Mouse (Mus musculus) myocyte (in vitro differentiated cells): ENCODE measurements at regions not wholly inside any gene's neighbourhood (a gene's known extent, or its start where the extent isn't known, plus 50 kb on each side); places are given as distances from the start of the nearest gene placed in this dataset.

Experiments
- H3K27me3 ChIP-seq: one replicate; pipeline ENCODE4 v1.6.1; 2011; ENCODE audit not compliant: control insufficient read depth, insufficient read depth, insufficient read length
- H3K36me3 ChIP-seq: one replicate; pipeline ENCODE4 v1.6.1; 2011; ENCODE audit not compliant: control insufficient read depth, insufficient read depth
- H3K4me2 ChIP-seq: one replicate; pipeline ENCODE4 v1.6.1; 2011; ENCODE audit warnings: low read depth, control low read depth
- H3K4me3 ChIP-seq: one replicate; pipeline ENCODE4 v1.5.1; 2011; ENCODE audit warnings: mild to moderate bottlenecking, control low read depth, moderate library complexity
- H3K79me2 ChIP-seq: one replicate; pipeline ENCODE4 v1.6.1; 2011; ENCODE audit not compliant: control insufficient read depth, insufficient read depth
- H3ac ChIP-seq: one replicate; pipeline ENCODE4 v1.6.1; 2011; ENCODE audit not compliant: control insufficient read depth, insufficient read length
- CEBPB ChIP-seq: IDR thresholded peaks from 2 replicates; pipeline ENCODE4 v1.6.1; 2011; ENCODE audit warnings: mild to moderate bottlenecking, moderate library complexity; ENCODE audit not compliant: poor library complexity, insufficient read depth, severe bottlenecking
- E2F4 ChIP-seq: IDR thresholded peaks from one replicate; pipeline ENCODE4 v1.6.1; 2011; ENCODE audit warnings: mild to moderate bottlenecking, control low read depth, moderate library complexity; ENCODE audit not compliant: insufficient read depth
- MAX ChIP-seq: IDR thresholded peaks from one replicate; pipeline ENCODE4 v1.6.1; 2011; ENCODE audit warnings: low read depth, mild to moderate bottlenecking, control low read depth
- MYOD1 ChIP-seq, 3 experiments: IDR thresholded peaks; one replicate each; pipeline ENCODE4 v1.6.1; 2011; ENCODE audit warnings: control low read depth in 2 of 3, low read depth in 2 of 3, mild to moderate bottlenecking in 2 of 3, moderate library complexity in 1 of 3; ENCODE audit not compliant: insufficient read length in 2 of 3, control insufficient read depth in 1 of 3
- MYOG ChIP-seq, 3 experiments: IDR thresholded peaks; one replicate each; pipeline ENCODE4 v1.6.1; 2011; ENCODE audit warnings: control low read depth in 2 of 3, low read depth in 2 of 3, mild to moderate bottlenecking in 2 of 3; ENCODE audit not compliant: insufficient read length in 2 of 3, control insufficient read depth in 1 of 3, insufficient read depth in 1 of 3
- POLR2A ChIP-seq: IDR thresholded peaks from one replicate; pipeline ENCODE4 v1.6.1; 2011; ENCODE audit warnings: low read depth, mild to moderate bottlenecking, control low read depth, moderate library complexity; ENCODE audit not compliant: insufficient read length
- POLR2AphosphoS2 ChIP-seq: IDR thresholded peaks from one replicate; pipeline ENCODE4 v1.6.1; 2011; ENCODE audit warnings: low read depth, control low read depth; ENCODE audit not compliant: insufficient read length
- REST ChIP-seq: IDR thresholded peaks from one replicate; pipeline ENCODE4 v1.6.1; 2011; ENCODE audit warnings: mild to moderate bottlenecking, control low read depth, moderate library complexity; ENCODE audit not compliant: insufficient read depth, insufficient read length
- SRF ChIP-seq: IDR thresholded peaks from one replicate; pipeline ENCODE4 v1.6.1; 2011; ENCODE audit warnings: low read depth; ENCODE audit not compliant: control insufficient read depth, insufficient read length
- TCF12 ChIP-seq: IDR thresholded peaks from one replicate; pipeline ENCODE4 v1.6.1; 2011; ENCODE audit warnings: mild to moderate bottlenecking, control low read depth; ENCODE audit not compliant: poor library complexity, insufficient read depth, severe bottlenecking
- TCF3 ChIP-seq: IDR thresholded peaks from one replicate; pipeline ENCODE4 v1.6.1; 2011; ENCODE audit warnings: low read depth, control low read depth; ENCODE audit not compliant: insufficient read length
- USF1 ChIP-seq: IDR thresholded peaks from one replicate; pipeline ENCODE4 v1.6.1; 2011; ENCODE audit warnings: low read depth, mild to moderate bottlenecking, control low read depth, moderate library complexity

DNA sequence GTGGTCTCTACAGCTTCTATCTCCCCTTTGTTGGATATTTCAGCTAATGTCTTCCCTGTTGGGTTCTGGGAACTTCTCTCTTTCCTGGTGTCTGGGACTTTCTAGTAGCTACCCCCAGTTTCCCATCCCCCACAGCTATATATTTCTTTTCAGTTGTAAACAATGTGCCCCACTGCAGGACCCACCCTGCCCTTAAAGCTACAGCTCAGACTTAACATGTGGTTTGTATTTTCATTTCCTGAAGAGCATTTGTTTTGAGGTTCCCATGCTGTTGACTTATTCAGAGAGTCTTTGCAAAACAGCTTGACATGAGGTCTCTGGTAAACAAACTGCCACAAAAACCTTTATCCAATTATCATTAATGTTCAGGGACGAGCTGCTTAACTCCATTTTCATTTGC is 136.9 kb downstream of the Ube2e3 start:
- Histone ChIP-seq H3K27me3 (no peaks in the 10 kb centered on the region), H3K4me3 (no peak overlapping the region), H3K36me3 (no peaks in the 10 kb centered on the region), H3K4me2 (no peak overlapping the region), H3ac (no peak overlapping the region), H3K79me2 (no peaks in the 10 kb centered on the region)
- TF ChIP-seq REST: no peak
- TF ChIP-seq CEBPB: no peak
- TF ChIP-seq TCF3: no peak
- no peak for TF ChIP-seq MAX
- TF ChIP-seq SRF: no peak
- TF ChIP-seq E2F4: no peak
- no peak for TF ChIP-seq MYOD1 (IDR thresholded peaks at IDR 0.05; ENCODE audit: control insufficient read depth in 1 of 3, insufficient read length in 2 of 3, low read depth in 2 of 3)
- TF ChIP-seq USF1: no peak
- TF ChIP-seq MYOG (IDR thresholded peaks at IDR 0.05; ENCODE audit: control insufficient read depth in 1 of 3, insufficient read depth in 1 of 3, insufficient read length in 2 of 3, low read depth in 2 of 3): no peak
- no peak for TF ChIP-seq POLR2A
- no peak for TF ChIP-seq POLR2AphosphoS2
- TF ChIP-seq TCF12: no peak

- Histone ChIP-seq H3ac (no peak overlapping the region), H3K36me3 (no peaks in the 10 kb centered on the region), H3K4me3 (no peak overlapping the region), H3K27me3 (no peaks in the 10 kb centered on the region), H3K4me2 (no peak overlapping the region), H3K79me2 (no peaks in the 10 kb centered on the region)
- TF ChIP-seq SRF (no peak), USF1 (no peak), REST (no peak), POLR2AphosphoS2 (no peak), E2F4 (no peak), MAX (no peak), TCF3 (no peak), CEBPB (no peak), MYOD1 (IDR thresholded peaks at IDR 0.05; ENCODE audit: control insufficient read depth in 1 of 3, insufficient read length in 2 of 3, low read depth in 2 of 3) (no peak), POLR2A (no peak), MYOG (IDR thresholded peaks at IDR 0.05; ENCODE audit: control insufficient read depth in 1 of 3, insufficient read depth in 1 of 3, insufficient read length in 2 of 3, low read depth in 2 of 3) (no peak), TCF12 (no peak)
Observed at GRCm38 (mm10) chr2:79008642-79009041, 140.7 kb downstream of the Ube2e3 start.

- TF ChIP-seq MYOD1 (IDR thresholded peaks at IDR 0.05; ENCODE audit: control insufficient read depth in 1 of 3, insufficient read length in 2 of 3, low read depth in 2 of 3) (no peak), POLR2AphosphoS2 (no peak), MAX (no peak), E2F4 (no peak), MYOG (IDR thresholded peaks at IDR 0.05; ENCODE audit: control insufficient read depth in 1 of 3, insufficient read depth in 1 of 3, insufficient read length in 2 of 3, low read depth in 2 of 3) (no peak), REST (no peak), POLR2A (no peak), TCF3 (no peak), CEBPB (no peak)
- Histone ChIP-seq H3ac (no peak overlapping the region), H3K27me3 (no peaks in the 10 kb centered on the region), H3K4me2 (no peak overlapping the region), H3K4me3 (no peak overlapping the region), H3K36me3 (no peaks in the 10 kb centered on the region), H3K79me2 (no peaks in the 10 kb centered on the region)
Observed at GRCm38 (mm10) chr2:79009791-79010190, 141.9 kb downstream of the Ube2e3 start.

DNA sequence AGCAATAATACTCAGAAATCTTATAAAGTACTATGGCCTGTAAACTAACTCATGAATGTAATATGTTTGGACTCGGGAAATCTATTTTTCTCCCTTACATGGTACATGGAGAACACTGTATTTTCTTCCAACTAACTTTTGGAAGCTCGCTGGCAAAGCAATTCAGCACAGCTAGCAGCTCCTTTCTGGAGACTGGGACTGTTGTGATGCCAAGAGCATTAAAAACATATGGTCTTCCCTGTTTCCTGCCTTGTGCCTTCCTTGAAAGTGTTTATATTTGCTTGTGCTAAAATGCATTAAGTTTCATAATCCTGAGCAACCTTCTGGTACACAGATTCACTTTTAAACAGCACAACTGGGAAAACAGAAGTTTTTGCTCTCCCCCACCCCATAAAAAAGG is 142.3 kb downstream of the Ube2e3 start:
- Histone ChIP-seq H3K4me2 (no peak overlapping the region), H3K4me3 (no peak overlapping the region), H3ac (no peak overlapping the region), H3K36me3 (no peaks in the 10 kb centered on the region), H3K79me2 (no peaks in the 10 kb centered on the region), H3K27me3 (no peaks in the 10 kb centered on the region)
- TF ChIP-seq TCF3: no peak
- no peak for TF ChIP-seq MYOG (IDR thresholded peaks at IDR 0.05; ENCODE audit: control insufficient read depth in 1 of 3, insufficient read depth in 1 of 3, insufficient read length in 2 of 3, low read depth in 2 of 3)
- TF ChIP-seq POLR2A: no peak
- TF ChIP-seq POLR2AphosphoS2: no peak
- no peak for TF ChIP-seq MYOD1 (IDR thresholded peaks at IDR 0.05; ENCODE audit: control insufficient read depth in 1 of 3, insufficient read length in 2 of 3, low read depth in 2 of 3)
- TF ChIP-seq MAX: no peak
- no peak for TF ChIP-seq SRF

DNA sequence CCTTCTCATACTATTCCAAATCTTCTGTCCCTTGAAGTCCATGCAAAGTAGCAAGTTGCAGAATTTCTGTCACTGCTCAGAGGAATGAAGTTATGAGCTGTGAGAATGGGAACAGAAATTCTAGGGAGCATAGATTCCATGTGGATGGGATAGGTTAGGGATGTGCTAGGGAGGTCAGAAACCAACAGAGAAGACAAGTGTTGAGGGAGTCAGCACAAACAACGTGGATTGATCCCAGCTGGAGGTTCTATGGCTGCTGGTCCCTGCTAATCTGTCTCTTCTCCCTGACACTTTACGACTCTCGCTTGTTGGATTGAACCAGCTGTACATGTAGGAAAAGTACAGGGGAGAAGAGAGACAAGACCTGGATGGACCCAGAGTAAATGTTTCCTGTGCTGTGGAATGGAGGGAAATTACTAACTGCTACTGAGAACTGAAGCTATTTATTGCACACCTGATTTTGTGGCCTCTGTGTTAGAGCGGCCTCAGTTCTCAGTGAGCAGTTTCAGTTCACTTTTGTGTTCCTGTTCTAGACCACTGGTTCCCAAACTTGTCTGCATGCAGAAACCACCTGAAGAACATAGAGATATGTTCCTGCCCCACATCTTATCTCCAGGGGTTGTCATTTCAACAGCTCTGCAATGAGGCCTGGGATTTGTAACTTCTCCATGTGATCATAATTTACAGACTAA is 151.0 kb downstream of the Ube2e3 start:
- Histone ChIP-seq H3K4me3 (no peak overlapping the region), H3K27me3 (no peaks in the 10 kb centered on the region), H3K36me3 (no peaks in the 10 kb centered on the region), H3ac (no peak overlapping the region), H3K79me2 (no peaks in the 10 kb centered on the region), H3K4me2 (no peak overlapping the region)
- TF ChIP-seq POLR2AphosphoS2 (no peak), MYOG (IDR thresholded peaks at IDR 0.05; ENCODE audit: control insufficient read depth in 1 of 3, insufficient read depth in 1 of 3, insufficient read length in 2 of 3, low read depth in 2 of 3) (no peak), USF1 (no peak), TCF12 (no peak), SRF (no peak), MAX (no peak)
